Mouse (Mus musculus) spleen, postnatal 4 days (tissue): ENCODE data around the gene Gm45140.
A peak's percentile ranks its signal among the peaks of the same experiment; 100 is the strongest.

ENCODE experiments used
- DNase-seq, 2 experiments: peaks; one replicate each; pipeline ENCODE4 v3.0.0; 2022; ENCODE audit warnings: low spot score in 2 of 2

Gene Gm45140

GRCm38 (mm10) chr6:87845031-87845695 lies 9.6 kb upstream of the Gm45140 start:
- no peak for DNase-seq

- no peak for DNase-seq
Observed at GRCm38 (mm10) chr6:87842254-87842653, 6.7 kb upstream of the Gm45140 start.

- no peak for DNase-seq
Observed at GRCm38 (mm10) chr6:87841635-87842034, 6.0 kb upstream of the Gm45140 start.

- no peak for DNase-seq
Observed at GRCm38 (mm10) chr6:87839797-87840341, 4.3 kb upstream of the Gm45140 start.

- DNase-seq = peak; percentile 90 to 94
Observed at GRCm38 (mm10) chr6:87838551-87839197, 3.1 kb upstream of the Gm45140 start, which contains the start of gene Isy1. TSS of gene Isy1 (minus strand) at chr6:87838798.

GRCm38 (mm10) chr6:87820366-87820765 lies 15.2 kb downstream of the Gm45140 start:
- no peak for DNase-seq

- DNase-seq = no peak
Observed at GRCm38 (mm10) chr6:87814486-87814885, 21.1 kb downstream of the Gm45140 start.

- DNase-seq = no peak
Observed at GRCm38 (mm10) chr6:87812656-87813055, 22.9 kb downstream of the Gm45140 start.

- peak; percentile 96 for DNase-seq
Observed at GRCm38 (mm10) chr6:87811675-87812338, 23.8 kb downstream of the Gm45140 start, which contains the start of gene Rab43. TSS of gene Rab43 (minus strand) at chr6:87812164.

GRCm38 (mm10) chr6:87810713-87811669 lies 24.6 kb downstream of the Gm45140 start:
- peak; percentile 73 to 84 for DNase-seq

- DNase-seq = peak in 1 of 2 experiments; percentile 64
Observed at GRCm38 (mm10) chr6:87810311-87810710, 25.3 kb downstream of the Gm45140 start.

- peak; percentile 61 to 74 for DNase-seq
Observed at GRCm38 (mm10) chr6:87809651-87810161, 25.9 kb downstream of the Gm45140 start.

GRCm38 (mm10) chr6:87809144-87809543 lies 26.5 kb downstream of the Gm45140 start:
- no peak for DNase-seq

- DNase-seq = peak in 1 of 2 experiments; percentile 61
Observed at GRCm38 (mm10) chr6:87808521-87808920, 27.1 kb downstream of the Gm45140 start.

GRCm38 (mm10) chr6:87807735-87808440 lies 27.7 kb downstream of the Gm45140 start:
- DNase-seq = peak in 1 of 2 experiments; percentile 62

- DNase-seq = peak in 1 of 2 experiments; percentile 60
Observed at GRCm38 (mm10) chr6:87806857-87807256, 28.7 kb downstream of the Gm45140 start.

GRCm38 (mm10) chr6:87806028-87806427 lies 29.6 kb downstream of the Gm45140 start:
- DNase-seq = peak in 1 of 2 experiments; percentile 60

GRCm38 (mm10) chr6:87805448-87805847 lies 30.1 kb downstream of the Gm45140 start:
- no peak for DNase-seq

- DNase-seq = no peak
Observed at GRCm38 (mm10) chr6:87804886-87805285, 30.7 kb downstream of the Gm45140 start.

- no peak for DNase-seq
Observed at GRCm38 (mm10) chr6:87804036-87804435, 31.6 kb downstream of the Gm45140 start.
